Mouse (Mus musculus): ENCODE data around the gene Bmp10.

- no peak for TF ChIP-seq USF1 (IDR thresholded peaks at IDR 0.05; ENCODE audit: low read depth)
- TF ChIP-seq POLR2A (IDR thresholded peaks at IDR 0.05; ENCODE audit: insufficient read length, low read depth), result no peak
- no peak for TF ChIP-seq POLR2AphosphoS2 (IDR thresholded peaks at IDR 0.05; ENCODE audit: insufficient read length, low read depth)
- TF ChIP-seq TCF12 (IDR thresholded peaks at IDR 0.05; ENCODE audit: insufficient read depth, poor library complexity, severe bottlenecking), result no peak
- no peak for TF ChIP-seq MAX (IDR thresholded peaks at IDR 0.05; ENCODE audit: low read depth)
- TF ChIP-seq MYOD1 (IDR thresholded peaks at IDR 0.05; ENCODE audit: control insufficient read depth in 1 of 3, insufficient read length in 2 of 3, low read depth in 2 of 3), result no peak
- no peak for TF ChIP-seq E2F4 (IDR thresholded peaks at IDR 0.05; ENCODE audit: insufficient read depth)
- no peak for TF ChIP-seq REST (IDR thresholded peaks at IDR 0.05; ENCODE audit: insufficient read depth, insufficient read length)
Measured at GRCm38 (mm10) chr6:87478847-87479246, 50.1 kb downstream of the Bmp10 start.
